Mouse (Mus musculus) midbrain, embryonic 15.5 days (tissue): Measurements from ENCODE around the gene Atox1. TPM values are rescaled to one million over a fixed set of nuclear protein-coding genes. Genes with fewer than 3 reads are reported as not detected.

Experiments used
- ATAC-seq: fragments of 200-750 bp; cut with Nextera tagmentation; replicated peaks from 2 replicates; pipeline ENCODE4 v1.8.0; 2017; ENCODE audit warnings: moderate TSS enrichment
- H3K27ac ChIP-seq: fragments of 300-500 bp; sonication (generic); 2 replicates; pipeline ENCODE4 v1.5.1; 2015; ENCODE audit warnings: mild to moderate bottlenecking, inconsistent platforms
- H3K27me3 ChIP-seq: fragments of 300-500 bp; sonication (generic); replicated peaks from 2 replicates; pipeline ENCODE4 v1.6.1; 2015; ENCODE audit warnings: inconsistent platforms
- H3K36me3 ChIP-seq: fragments of 300-500 bp; sonication (generic); replicated peaks from 2 replicates; pipeline ENCODE4 v1.6.1; 2015; ENCODE audit warnings: inconsistent platforms
- H3K4me1 ChIP-seq: fragments of 300-500 bp; sonication (generic); 2 replicates; pipeline ENCODE4 v1.6.1; 2015; ENCODE audit warnings: inconsistent platforms
- H3K4me2 ChIP-seq: fragments of 300-500 bp; sonication (generic); 2 replicates; pipeline ENCODE4 v1.6.1; 2015; ENCODE audit warnings: inconsistent platforms, mild to moderate bottlenecking, moderate library complexity
- H3K4me3 ChIP-seq: fragments of 300-500 bp; sonication (generic); 2 replicates; pipeline ENCODE4 v1.5.1; 2015; ENCODE audit warnings: mild to moderate bottlenecking, inconsistent platforms
- H3K9ac ChIP-seq: fragments of 300-500 bp; sonication (generic); 2 replicates; pipeline ENCODE4 v1.6.1; 2015; ENCODE audit warnings: mild to moderate bottlenecking, inconsistent platforms
- H3K9me3 ChIP-seq: fragments of 300-500 bp; sonication (generic); 2 replicates; pipeline ENCODE4 v1.6.1; 2016; ENCODE audit warnings: inconsistent platforms
- WGBS: fragments of 180-500 bp; shearing (Covaris S2); methylation state at CpG from one replicate; pipeline ENCODE4 v1.1.7; 2015; ENCODE audit warnings: mixed read lengths; 5-methylcytosine and 5-hydroxymethylcytosine counted together
- polyA plus RNA-seq: library from polyadenylated mRNA; unstranded; fragments of >200 nt; fragmentation: Nextera tagmentation; extraction: Ambion mirVana; gene quantifications from 2 replicates; pipeline ENCODE4 v1.2.1, GENCODE M21; 2015

Gene Atox1
- polyA plus RNA-seq, 1 experiment from 2014 or later = 225 TPM

DNA sequence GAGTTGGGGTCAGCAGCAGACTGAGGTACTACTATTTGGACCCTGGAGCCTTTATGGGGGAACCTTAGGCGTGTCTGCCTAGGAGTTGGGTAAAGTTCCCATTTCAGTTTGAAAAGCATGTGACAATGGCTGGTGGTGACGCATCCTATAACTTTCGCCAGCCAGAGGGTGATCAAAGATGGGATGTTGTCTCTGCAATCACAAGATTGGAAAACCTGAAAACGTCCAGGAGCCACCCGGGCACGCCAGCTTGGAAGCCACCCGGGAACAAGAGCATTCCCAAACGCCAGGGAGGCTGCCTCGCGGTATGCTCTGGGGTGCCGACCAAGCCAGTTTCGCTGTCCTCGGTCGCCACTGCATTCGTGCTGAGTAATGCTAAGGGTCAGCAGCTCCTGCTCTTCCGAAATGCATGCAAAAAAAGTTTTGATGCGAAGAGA, 7.6 kb upstream of the Atox1 start:
- peaks cover 28% of the 10 kb centered on the region for H3K4me1 ChIP-seq
- no peaks in the 10 kb centered on the region for H3K27me3 ChIP-seq
- peak; percentile 10; the same call in 1 of the 2 replicates for ATAC-seq
- peak overlapping the region; percentile 88 for H3K27ac ChIP-seq
- H3K4me3 ChIP-seq = peak overlapping the region; percentile 77
- peak overlapping the region; percentile 73 for H3K9ac ChIP-seq
- WGBS = 3% methylated on average over 17 of the region's 17 CpGs
- peak overlapping the region; percentile 90 for H3K4me2 ChIP-seq
- no peaks in the 10 kb centered on the region for H3K9me3 ChIP-seq
- H3K36me3 ChIP-seq = no peaks in the 10 kb centered on the region; the same call in 1 of the 2 replicates

DNA sequence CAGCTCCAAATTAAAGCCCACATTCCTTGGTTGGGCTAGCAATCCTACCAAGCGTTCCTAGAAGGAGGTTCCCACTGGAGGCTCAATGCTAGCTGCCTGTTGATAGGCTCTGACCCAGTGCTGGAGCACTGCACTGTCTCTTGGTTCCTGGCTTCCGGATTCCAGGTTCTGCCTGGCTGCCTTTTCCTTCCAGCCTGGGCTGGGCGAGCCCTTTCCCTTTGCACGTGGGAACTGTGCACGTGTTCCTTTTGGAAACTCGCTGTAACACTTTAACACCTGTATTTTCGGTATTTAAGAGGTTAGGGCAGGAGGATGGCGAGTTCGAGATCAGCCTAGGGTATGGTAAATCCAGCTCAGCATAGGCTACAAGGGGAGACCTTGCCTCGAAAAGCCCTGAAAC, 7.0 kb upstream of the Atox1 start:
- 60% methylated on average over 10 of the region's 10 CpGs for WGBS
- H3K36me3 ChIP-seq = no peaks in the 10 kb centered on the region; the same call in 1 of the 2 replicates
- ATAC-seq = no peak
- H3K27me3 ChIP-seq = no peaks in the 10 kb centered on the region
- no peaks in the 10 kb centered on the region for H3K9me3 ChIP-seq
- H3K4me1 ChIP-seq = peaks cover 26% of the 10 kb centered on the region
- peak overlapping the region; percentile 73; the same call in 1 of the 2 replicates for H3K9ac ChIP-seq
- peak overlapping the region; percentile 90 for H3K4me2 ChIP-seq
- H3K27ac ChIP-seq = peak overlapping the region; percentile 88
- peak overlapping the region; percentile 77 for H3K4me3 ChIP-seq

DNA sequence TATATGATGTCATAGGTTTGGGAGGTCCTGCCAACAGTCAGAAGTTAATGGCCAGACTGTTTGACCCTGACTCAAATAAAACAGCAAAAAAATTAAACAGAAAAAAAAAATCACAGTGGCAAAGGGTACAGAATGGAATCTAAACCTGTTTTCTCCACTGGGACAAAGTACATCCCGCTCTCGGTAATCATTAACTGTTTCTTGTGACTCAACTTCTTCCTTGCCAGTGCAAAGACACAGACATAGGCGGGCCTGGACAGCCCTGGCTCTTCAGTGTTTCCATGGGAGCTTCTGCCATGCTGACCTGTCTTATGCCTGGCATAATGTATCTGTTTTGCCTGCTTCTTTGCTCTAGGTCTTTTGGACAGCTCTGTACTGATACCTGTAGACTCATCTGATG, 4.1 kb upstream of the Atox1 start:
- Histone ChIP-seq H3K27ac (no peak overlapping the region), H3K27me3 (no peaks in the 10 kb centered on the region), H3K4me1 (peaks cover 17% of the 10 kb centered on the region), H3K9me3 (no peaks in the 10 kb centered on the region), H3K36me3 (no peaks in the 10 kb centered on the region), H3K9ac (no peak overlapping the region), H3K4me2 (no peak overlapping the region), H3K4me3 (no peak overlapping the region)
- no peak for ATAC-seq
- 84% methylated on average over 3 of the region's 3 CpGs for WGBS

DNA sequence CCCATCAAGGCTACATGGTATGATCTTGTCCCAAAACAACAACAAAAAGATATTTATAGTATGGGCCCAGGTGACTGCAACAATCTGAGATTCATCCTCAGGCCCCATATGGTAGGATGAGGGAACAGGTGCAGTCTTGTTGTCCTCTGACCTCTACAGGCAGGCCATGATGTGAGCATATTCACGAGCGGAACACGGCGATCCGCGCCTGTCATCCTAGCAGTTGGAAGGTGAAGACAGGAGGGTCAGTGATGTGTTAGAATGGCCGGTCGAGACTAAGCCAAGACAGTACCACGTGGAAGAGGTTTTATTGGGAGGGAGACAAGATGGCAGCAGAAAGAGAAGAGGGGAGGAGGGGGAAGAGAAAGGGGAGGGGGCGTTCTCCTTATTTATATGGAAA, 3.7 kb upstream of the Atox1 start:
- H3K9me3 ChIP-seq = no peaks in the 10 kb centered on the region
- H3K9ac ChIP-seq = no peak overlapping the region
- no peak for ATAC-seq
- 86% methylated on average over 10 of the region's 10 CpGs for WGBS
- H3K4me2 ChIP-seq = no peak overlapping the region
- no peaks in the 10 kb centered on the region for H3K36me3 ChIP-seq
- H3K4me3 ChIP-seq = no peak overlapping the region
- no peaks in the 10 kb centered on the region for H3K27me3 ChIP-seq
- H3K4me1 ChIP-seq = peaks cover 21% of the 10 kb centered on the region
- no peak overlapping the region for H3K27ac ChIP-seq

DNA sequence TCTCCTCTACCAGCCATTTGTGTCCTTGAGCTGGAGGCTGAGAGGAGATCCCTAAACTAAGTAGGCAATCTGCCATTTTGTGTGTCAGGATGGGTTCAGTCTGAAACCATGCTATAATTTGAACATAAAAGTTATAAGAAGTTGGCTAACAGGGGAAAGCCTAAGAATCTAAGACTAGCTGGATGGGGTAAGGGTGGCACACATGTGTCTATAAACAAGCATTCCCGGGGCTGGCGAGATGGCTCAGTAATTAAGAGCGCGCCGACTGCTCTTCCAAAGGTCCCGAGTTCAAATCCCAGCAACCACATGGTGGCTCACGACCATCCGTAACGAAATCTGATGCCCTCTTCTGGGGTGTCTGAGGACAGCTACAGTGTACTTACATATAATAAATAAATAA, 1.1 kb upstream of the Atox1 start:
- ATAC-seq = no peak
- Histone ChIP-seq H3K27me3 (no peaks in the 10 kb centered on the region), H3K4me2 (no peak overlapping the region), H3K36me3 (no peaks in the 10 kb centered on the region), H3K4me3 (no peak overlapping the region), H3K9me3 (no peaks in the 10 kb centered on the region), H3K9ac (no peak overlapping the region), H3K4me1 (peaks cover 19% of the 10 kb centered on the region), H3K27ac (no peak overlapping the region)
- WGBS = 94% methylated on average over 9 of the region's 9 CpGs

DNA sequence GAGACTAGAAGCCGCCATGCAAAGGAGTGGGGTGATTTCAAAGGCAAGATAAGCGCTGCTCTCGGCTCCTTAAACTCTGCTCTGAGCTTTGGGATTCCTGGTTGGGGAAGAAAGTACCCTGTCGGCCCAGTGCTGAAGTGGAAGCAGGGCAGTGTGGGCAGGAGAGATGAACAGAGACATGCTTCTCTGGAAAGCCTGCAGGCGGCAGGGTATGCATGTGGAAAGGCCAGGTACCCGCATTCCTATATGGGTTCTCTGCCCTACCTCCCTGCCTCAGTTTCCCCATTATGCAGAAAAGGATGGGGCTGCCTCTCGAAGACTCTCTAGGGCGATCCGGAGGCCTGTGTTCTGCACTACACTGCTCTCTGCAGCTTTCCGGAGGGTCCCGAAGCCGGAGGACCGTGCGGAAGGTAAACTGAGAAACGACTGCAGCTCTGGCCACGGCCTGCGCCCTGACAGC, 450 bp downstream of the Atox1 start:
- under 1% methylated on average over 17 of the region's 17 CpGs for WGBS
- no peaks in the 10 kb centered on the region for H3K36me3 ChIP-seq
- peak; percentile 83 for ATAC-seq
- H3K9ac ChIP-seq = peak overlapping the region; percentile 56
- H3K4me2 ChIP-seq = peak overlapping the region; percentile 81
- peaks cover 19% of the 10 kb centered on the region for H3K4me1 ChIP-seq
- H3K9me3 ChIP-seq = no peaks in the 10 kb centered on the region
- peak overlapping the region; percentile 58 for H3K4me3 ChIP-seq
- no peaks in the 10 kb centered on the region for H3K27me3 ChIP-seq
- H3K27ac ChIP-seq = peak overlapping the region; percentile 57

DNA sequence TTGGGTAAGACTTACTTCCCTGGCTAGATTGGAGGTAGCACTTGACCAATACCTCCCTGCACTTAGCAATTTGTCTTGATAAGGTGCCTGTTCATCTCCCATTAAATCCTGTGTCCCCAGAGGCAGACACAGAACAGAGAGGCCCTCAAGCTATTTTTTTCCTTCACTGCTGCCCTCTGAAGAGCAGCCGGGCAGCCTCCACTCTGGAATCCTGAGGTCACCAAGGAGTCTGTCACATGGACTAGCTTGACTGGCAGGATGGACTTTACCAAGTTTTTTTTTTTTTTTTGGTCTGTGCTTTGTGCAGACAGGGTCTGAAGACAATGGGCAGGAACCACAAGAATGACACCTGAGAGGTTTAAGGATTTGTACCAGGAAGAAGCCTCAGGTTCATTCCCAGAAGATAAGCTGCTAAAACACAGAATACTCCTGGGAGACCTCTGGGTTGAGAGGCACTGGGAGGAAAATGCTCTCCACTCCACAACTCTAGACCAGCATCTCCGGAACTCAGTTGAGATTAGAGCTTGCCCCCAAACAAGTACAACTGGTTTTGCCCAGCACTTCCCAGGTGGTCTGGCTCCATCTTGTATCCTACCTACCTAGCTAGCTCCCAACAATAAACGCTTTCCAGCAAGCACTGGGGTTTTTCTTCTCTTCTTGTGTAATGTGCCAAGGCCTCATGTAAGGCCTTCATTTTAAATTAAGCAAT, 1.0 kb downstream of the Atox1 start:
- Histone ChIP-seq H3K27ac (peak overlapping the region; percentile 57; the same call in 1 of the 2 replicates), H3K27me3 (no peaks in the 10 kb centered on the region)
- whole genome bisulfite sequencing = 35% methylated on average over 3 of the region's 3 CpGs

DNA sequence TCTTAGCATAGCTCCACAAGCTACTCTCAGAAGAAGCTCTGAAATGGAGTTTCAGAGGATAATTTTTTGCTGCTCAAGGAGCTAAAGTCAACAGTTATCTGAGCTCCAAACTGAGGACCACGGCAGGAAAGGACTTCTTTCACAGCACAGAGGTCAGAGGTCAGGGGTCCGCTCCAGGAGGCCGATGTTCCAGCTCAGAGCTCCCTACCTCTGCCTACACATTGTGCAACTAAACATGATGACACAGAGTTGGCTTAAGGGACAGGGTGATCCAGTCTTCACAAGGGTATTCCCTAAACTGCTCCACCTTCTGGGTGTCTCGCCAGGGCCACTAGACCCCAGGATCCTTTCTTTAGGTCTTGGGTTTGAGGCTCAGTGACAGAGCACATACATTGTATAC, 2.5 kb downstream of the Atox1 start:
- no peaks in the 10 kb centered on the region for H3K27me3 ChIP-seq
- H3K4me1 ChIP-seq = peaks cover 19% of the 10 kb centered on the region
- no peaks in the 10 kb centered on the region for H3K9me3 ChIP-seq
- no peaks in the 10 kb centered on the region for H3K36me3 ChIP-seq
- H3K4me3 ChIP-seq = no peak overlapping the region
- no peak overlapping the region for H3K4me2 ChIP-seq
- no peak for ATAC-seq
- WGBS = 56% methylated on average over 4 of the region's 4 CpGs
- H3K9ac ChIP-seq = no peak overlapping the region
- no peak overlapping the region for H3K27ac ChIP-seq

More for the DNA sequence above, 1.0 kb downstream of the Atox1 start:
- Histone ChIP-seq H3K4me1 (peaks cover 19% of the 10 kb centered on the region), H3K9me3 (no peaks in the 10 kb centered on the region), H3K36me3 (no peaks in the 10 kb centered on the region), H3K4me3 (peak overlapping the region; percentile 58), H3K4me2 (peak overlapping the region; percentile 81), H3K9ac (peak overlapping the region; percentile 56)
- ATAC-seq = no peak

DNA sequence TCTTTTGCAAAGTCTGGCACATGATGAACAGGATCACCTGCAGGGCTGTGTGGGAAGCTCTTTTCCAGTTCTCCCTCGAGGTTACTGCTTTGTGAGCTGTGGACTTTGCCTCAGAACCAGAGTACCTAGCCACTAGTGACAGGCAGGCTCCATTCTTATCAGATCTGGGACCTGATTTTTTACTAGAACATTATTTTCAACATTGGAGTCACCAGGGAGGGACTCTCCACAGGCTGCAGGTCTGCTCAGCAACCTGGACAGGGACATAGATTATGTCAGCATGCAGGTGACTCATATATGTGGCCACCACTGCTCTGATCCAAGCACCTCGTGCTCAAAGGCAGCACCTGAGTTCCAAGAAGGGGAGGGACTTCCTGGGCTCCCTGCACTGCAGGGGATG, 5.9 kb downstream of the Atox1 start:
- Histone ChIP-seq H3K27me3 (no peaks in the 10 kb centered on the region), H3K27ac (no peak overlapping the region), H3K4me2 (no peak overlapping the region), H3K9ac (no peak overlapping the region), H3K9me3 (no peaks in the 10 kb centered on the region), H3K4me3 (no peak overlapping the region), H3K4me1 (peaks cover 10% of the 10 kb centered on the region), H3K36me3 (no peaks in the 10 kb centered on the region)
- ATAC-seq = no peak
- WGBS = 81% methylated on average over 2 of the region's 2 CpGs

DNA sequence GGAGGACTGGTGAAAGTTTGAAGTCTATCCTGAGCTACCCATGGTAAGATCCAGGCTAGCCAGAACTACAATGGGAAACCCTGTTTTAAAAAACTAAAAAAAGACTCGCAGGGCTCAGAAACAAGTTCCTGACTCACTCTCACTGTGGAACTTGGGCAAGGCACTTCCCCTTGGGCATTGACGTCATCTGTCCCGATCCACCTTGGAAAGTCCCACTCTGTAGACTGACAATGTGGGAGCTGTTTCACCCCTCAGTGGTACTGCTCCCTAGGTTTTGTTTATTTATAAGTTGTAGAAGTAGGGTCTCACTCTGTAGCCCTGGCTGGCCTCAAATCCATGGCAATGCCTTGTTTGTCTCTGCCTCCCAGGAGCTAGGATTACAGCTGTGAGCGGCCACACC, 7.4 kb downstream of the Atox1 start:
- H3K4me3 ChIP-seq = no peak overlapping the region
- H3K36me3 ChIP-seq = no peaks in the 10 kb centered on the region
- no peak overlapping the region for H3K9ac ChIP-seq
- ATAC-seq = no peak
- 93% methylated on average over 4 of the region's 4 CpGs for WGBS
- H3K27me3 ChIP-seq = no peaks in the 10 kb centered on the region
- H3K4me1 ChIP-seq = 0 out of 2 replicates have a peak, but pooled peaks cover 3% of the 10 kb centered on the region
- no peaks in the 10 kb centered on the region for H3K9me3 ChIP-seq
- H3K27ac ChIP-seq = no peak overlapping the region
- no peak overlapping the region for H3K4me2 ChIP-seq

DNA sequence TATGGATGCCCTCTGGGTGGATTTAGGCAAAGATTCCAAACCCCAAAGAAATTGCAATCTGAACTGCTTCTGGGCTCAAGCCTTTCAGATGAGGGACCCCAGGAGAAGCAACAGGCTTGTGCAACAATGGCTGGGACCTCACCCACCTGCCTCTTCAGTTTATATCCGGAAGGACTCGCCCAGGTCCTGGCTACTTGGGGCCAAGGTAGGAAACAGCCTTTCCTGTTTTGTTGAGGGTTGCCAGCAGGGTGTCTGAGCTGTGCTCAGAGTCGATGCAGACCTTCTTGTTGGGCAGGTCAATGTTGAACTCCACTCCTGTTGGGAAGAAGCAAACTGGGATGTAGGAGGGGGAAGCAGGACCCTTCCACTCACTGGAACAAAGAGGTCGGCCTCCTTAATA, 10.7 kb downstream of the Atox1 start:
- Histone ChIP-seq H3K9me3 (no peaks in the 10 kb centered on the region), H3K27ac (no peak overlapping the region), H3K4me2 (no peak overlapping the region), H3K4me3 (no peak overlapping the region), H3K36me3 (no peaks in the 10 kb centered on the region), H3K27me3 (no peaks in the 10 kb centered on the region), H3K9ac (no peak overlapping the region), H3K4me1 (no peaks in the 10 kb centered on the region)
- ATAC-seq = no peak
- 78% methylated on average over 4 of the region's 4 CpGs for WGBS

DNA sequence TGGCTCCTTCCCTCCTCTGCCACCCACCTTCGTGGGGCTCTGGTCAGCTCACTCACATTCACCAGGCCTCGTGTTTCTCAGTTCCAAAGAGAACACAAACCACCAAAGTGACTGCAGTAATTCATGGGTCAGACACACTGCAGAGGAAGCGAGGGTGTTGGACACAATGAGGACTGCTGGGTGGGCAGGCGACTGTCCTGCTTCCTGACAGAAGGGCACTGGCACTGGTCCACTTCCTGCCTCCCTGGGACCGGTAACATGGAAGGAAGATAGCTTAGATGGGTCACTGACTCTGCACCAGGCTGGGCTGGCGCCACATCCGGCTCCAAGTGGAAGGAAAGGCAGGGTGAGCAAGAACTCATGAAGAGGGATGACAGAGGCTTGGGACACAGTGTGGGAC, 11.5 kb downstream of the Atox1 start:
- Histone ChIP-seq H3K9me3 (no peaks in the 10 kb centered on the region), H3K4me1 (no peaks in the 10 kb centered on the region), H3K9ac (no peak overlapping the region), H3K27me3 (no peaks in the 10 kb centered on the region), H3K4me3 (no peak overlapping the region), H3K27ac (no peak overlapping the region), H3K4me2 (no peak overlapping the region), H3K36me3 (no peaks in the 10 kb centered on the region)
- WGBS = 83% methylated on average over 7 of the region's 7 CpGs
- ATAC-seq = no peak

DNA sequence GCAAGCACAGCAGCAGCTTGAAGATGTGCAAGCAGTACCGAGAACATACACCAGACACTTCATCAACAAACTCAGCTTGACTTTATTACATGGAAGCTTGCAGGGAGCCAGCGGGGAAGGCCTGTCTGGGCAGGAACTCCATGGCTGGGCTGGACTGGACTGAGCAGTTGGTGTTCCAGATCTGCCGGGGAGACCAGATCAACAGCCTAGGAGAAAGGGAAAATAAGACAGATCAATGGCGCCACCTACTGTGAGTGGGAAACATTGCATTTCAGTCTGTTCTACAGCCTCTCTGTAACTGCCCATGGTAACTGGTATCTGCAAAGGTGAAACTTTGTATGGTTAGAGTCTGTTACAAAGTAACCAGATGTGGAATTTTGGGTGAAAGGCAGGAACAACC, 14.5 kb downstream of the Atox1 start:
- 0 out of 2 replicates have a peak, but pooled peaks have one; percentile 48 for ATAC-seq
- H3K9me3 ChIP-seq = no peaks in the 10 kb centered on the region
- no peak overlapping the region for H3K27ac ChIP-seq
- H3K4me2 ChIP-seq = no peak overlapping the region
- no peaks in the 10 kb centered on the region for H3K36me3 ChIP-seq
- no peak overlapping the region for H3K4me3 ChIP-seq
- no peak overlapping the region for H3K9ac ChIP-seq
- WGBS = 23% methylated on average over 4 of the region's 4 CpGs
- no peaks in the 10 kb centered on the region for H3K27me3 ChIP-seq
- no peaks in the 10 kb centered on the region for H3K4me1 ChIP-seq
